In the genomic region with DNA sequence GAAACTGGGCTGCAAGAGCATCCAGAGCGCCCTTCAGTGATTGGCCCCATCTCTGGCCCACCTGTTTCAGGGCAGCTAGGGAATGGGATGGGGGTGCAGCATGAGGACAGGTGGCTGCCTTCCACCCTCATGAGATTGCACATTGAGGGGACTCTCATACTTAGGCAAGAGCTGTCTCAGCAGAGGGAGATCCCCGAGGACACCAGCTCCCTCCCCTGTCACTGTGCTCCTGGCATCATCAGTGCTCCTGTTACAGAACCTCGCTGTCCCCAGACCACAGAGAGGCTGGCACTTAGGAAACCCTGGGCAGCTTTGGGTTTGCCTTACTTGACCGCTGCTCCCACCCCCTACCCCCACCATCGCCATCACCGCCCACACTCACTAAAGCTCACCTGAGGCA, we compare ENCODE assay signal across 49 mouse cellular contexts. TPM values are rescaled to one million over a fixed set of nuclear protein-coding genes. Genes with fewer than 3 reads are reported as not detected.
"Had no signal": no experiment of that assay in that cellular context is flagged by ENCODE, and none has a peak within 500 bp of the region (broad histone marks: within the 10 kb centered on the region; RNA-seq: fewer than 3 reads in every experiment).

No protein-coding gene starts in this region.

- H3K27ac ChIP-seq: heart, embryonic 13.5 days; heart, embryonic 15.5 days; hindbrain, embryonic 10.5 days; hindbrain, embryonic 12.5 days; hindbrain, embryonic 13.5 days; hindbrain, embryonic 14.5 days; hindbrain, embryonic 15.5 days; hindbrain, postnatal 0 days; intestine, embryonic 15.5 days; kidney, embryonic 15.5 days; kidney, postnatal 0 days; layer of hippocampus, adult 2 months; left cerebral cortex, adult 2 months had no signal

- ATAC-seq: hindbrain, embryonic 16.5 days; hindbrain, postnatal 0 days; inflammation-experienced regulatory T-cells, adult 6 months; intestine, embryonic 15.5 days; intestine, embryonic 16.5 days; intestine, postnatal 0 days had no signal

- H3K9me3 ChIP-seq: heart, embryonic 12.5 days; heart, embryonic 13.5 days; heart, embryonic 15.5 days; hindbrain, embryonic 10.5 days; hindbrain, embryonic 12.5 days; hindbrain, embryonic 13.5 days; hindbrain, embryonic 15.5 days; intestine, embryonic 15.5 days; kidney, embryonic 15.5 days had no signal

- H3K4me1 ChIP-seq: intestine, embryonic 15.5 days had no signal

- DNase-seq: heart, postnatal 14 days; heart, postnatal 36 days; heart, postnatal 4 days; kidney, adult 11 months; kidney, adult 18-20 months; kidney, adult 2 months; kidney, adult 8-10 months; kidney, adult 9 months; kidney, postnatal 10 days; kidney, postnatal 14 days; kidney, postnatal 25 days; kidney, postnatal 36 days; kidney, postnatal 4 days; layer of hippocampus, adult 9-11 months; layer of hippocampus, postnatal 36 days had no signal

- H3K4me3 ChIP-seq: heart, embryonic 12.5 days; heart, embryonic 13.5 days; heart, embryonic 15.5 days; hindbrain, embryonic 12.5 days; hindbrain, embryonic 13.5 days; hindbrain, embryonic 15.5 days; intestine, embryonic 15.5 days; kidney, embryonic 15.5 days; layer of hippocampus, adult 2 months; left cerebral cortex, adult 2 months had no signal

- H3K36me3 ChIP-seq: heart, embryonic 12.5 days; heart, embryonic 13.5 days; heart, embryonic 15.5 days; hindbrain, embryonic 10.5 days; hindbrain, embryonic 12.5 days; hindbrain, embryonic 13.5 days; hindbrain, embryonic 15.5 days; intestine, embryonic 15.5 days; kidney, embryonic 15.5 days had no signal

- H3K4me2 ChIP-seq: heart, embryonic 12.5 days; heart, embryonic 13.5 days; heart, embryonic 15.5 days; hindbrain, embryonic 12.5 days; hindbrain, embryonic 13.5 days; hindbrain, embryonic 14.5 days; hindbrain, embryonic 15.5 days; intestine, embryonic 15.5 days; kidney, embryonic 15.5 days had no signal

- H3K9ac ChIP-seq: heart, embryonic 12.5 days; heart, embryonic 13.5 days; heart, embryonic 15.5 days; hindbrain, embryonic 12.5 days; hindbrain, embryonic 13.5 days; hindbrain, embryonic 14.5 days; hindbrain, embryonic 15.5 days; intestine, embryonic 15.5 days; kidney, embryonic 15.5 days had no signal

RNA-seq across cellular contexts. Expression of a gene that starts 2.2 kb away (rescaled TPM):
- total RNA-seq: heart, postnatal 14 days; heart, postnatal 25 days; heart, postnatal 36 days; heart, postnatal 4 days; hematopoietic stem cell, adult 5-6 weeks; layer of hippocampus, adult 18-20 months; layer of hippocampus, adult 2 months; layer of hippocampus, adult 8-10 months; layer of hippocampus, postnatal 10 days; layer of hippocampus, postnatal 14 days; layer of hippocampus, postnatal 25 days; layer of hippocampus, postnatal 36 days; left cerebral cortex, adult 18-20 months; left cerebral cortex, adult 2 months; left cerebral cortex, adult 8-10 months had no signal
- polyA plus RNA-seq: heart, embryonic 12.5 days; heart, embryonic 13.5 days; heart, embryonic 14.5 days; heart, embryonic 15.5 days; heart, embryonic 16.5 days; heart, postnatal 0 days; hindbrain, embryonic 13.5 days; hindbrain, embryonic 14.5 days; inflammation-experienced regulatory T-cells, adult 6 months; intestine, embryonic 14.5 days; intestine, embryonic 15.5 days; intestine, embryonic 16.5 days; intestine, postnatal 0 days; kidney, adult 2 months; kidney, embryonic 14.5 days; kidney, embryonic 15.5 days; kidney, embryonic 16.5 days; kidney, postnatal 0 days; large intestine, adult 2 months had no signal
